Mouse (Mus musculus): ENCODE results near the gene Sfxn5. TPM values are rescaled to one million over a fixed set of nuclear protein-coding genes. Genes with fewer than 3 reads are reported as not detected.

Sfxn5 gene
- total and polyA plus RNA-seq, 3 experiments = 1.8 to 3.0 TPM; not detected in 1

DNA sequence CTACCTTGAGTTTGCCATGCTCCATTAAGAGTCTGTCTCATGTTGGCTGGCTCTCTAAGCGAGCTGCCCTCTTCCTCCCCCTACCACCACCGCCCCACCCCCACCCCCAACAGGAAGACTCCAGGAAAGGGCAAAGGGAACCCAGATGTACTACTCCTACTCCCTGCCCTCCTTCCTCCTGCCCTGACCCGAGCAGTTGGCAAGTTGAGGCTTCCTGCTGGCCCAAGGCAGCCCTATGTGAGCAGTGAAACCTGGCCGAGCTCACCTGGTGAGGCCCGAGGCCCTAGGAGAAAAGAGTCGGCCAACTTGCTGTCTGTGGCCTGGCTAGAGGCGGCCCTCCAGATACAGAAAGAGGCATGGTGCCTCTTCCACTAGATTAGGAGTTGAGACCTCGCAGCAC is 45.4 kb upstream of the Sfxn5 start:
- Histone ChIP-seq H3K9ac (ENCODE audit: control insufficient read depth, low read depth, low read length, poor library complexity, severe bottlenecking) (no peak overlapping the region), H3K4me3 (ENCODE audit: control insufficient read depth in 1 of 2, insufficient read depth in 1 of 2, low read depth in 2 of 2, low read length in 2 of 2) (no peak overlapping the region), H3K27me3 (ENCODE audit: control insufficient read depth in 1 of 2, insufficient read depth in 2 of 2, low read length in 2 of 2) (no peaks in the 10 kb centered on the region), H3K9me3 (replicated peaks; ENCODE audit: insufficient read depth, low read length) (no peaks in the 10 kb centered on the region), H3K79me2 (ENCODE audit: control insufficient read depth, insufficient read depth, low read length, poor library complexity) (no peaks in the 10 kb centered on the region; the same call in 1 of the 2 replicates), H3K36me3 (ENCODE audit: control insufficient read depth in 1 of 2, insufficient read depth in 2 of 2, low read length in 2 of 2) (peaks cover 0 to 26% of the 10 kb centered on the region in 2 experiments; a peak in 2 of 4 replicates), H3K27ac (ENCODE audit: control insufficient read depth, low read depth, low read length) (no peak overlapping the region), H3K4me1 (ENCODE audit: control insufficient read depth in 1 of 2, insufficient read depth in 2 of 2, low read length in 2 of 2) (peaks cover 11 to 41% of the 10 kb centered on the region in 2 experiments)
- no peak for DNase-seq (ENCODE audit: low read depth, low spot score)
- TF ChIP-seq ZNF384 (IDR thresholded peaks at IDR 0.05; ENCODE audit: low read depth, low read length) (no peak), ZC3H11A (IDR thresholded peaks at IDR 0.05; ENCODE audit: low read depth, low read length) (no peak), GATA1 (IDR thresholded peaks at IDR 0.05; ENCODE audit: low read depth, low read length) (no peak)

- peak overlapping the region; percentile 16 to 30; a peak in 3 of 4 replicates for H3K4me3 ChIP-seq (ENCODE audit: control insufficient read depth in 1 of 2, insufficient read depth in 1 of 2, low read depth in 2 of 2, low read length in 2 of 2)
- H3K79me2 ChIP-seq (ENCODE audit: control insufficient read depth, insufficient read depth, low read length, poor library complexity) = no peaks in the 10 kb centered on the region; the same call in 1 of the 2 replicates
- peaks cover 11 to 45% of the 10 kb centered on the region in 2 experiments for H3K4me1 ChIP-seq (ENCODE audit: control insufficient read depth in 1 of 2, insufficient read depth in 2 of 2, low read length in 2 of 2)
- H3K36me3 ChIP-seq (ENCODE audit: control insufficient read depth in 1 of 2, insufficient read depth in 2 of 2, low read length in 2 of 2) = peaks cover 0 to 26% of the 10 kb centered on the region in 2 experiments; a peak in 2 of 4 replicates
- TF ChIP-seq BHLHE40 (IDR thresholded peaks at IDR 0.05; ENCODE audit: borderline replicate concordance, low read depth, low read length) (no peak; the same call in 1 of the 2 replicates), USF2 (IDR thresholded peaks at IDR 0.05; ENCODE audit: borderline replicate concordance in 1 of 2, insufficient read depth in 1 of 2, low read depth in 1 of 2, low read length in 2 of 2) (peak in 1 of 2 experiments; percentile 25; a peak in 1 of 4 replicates), USF1 (IDR thresholded peaks at IDR 0.05; ENCODE audit: low read depth, low read length) (peak; percentile 78)
- H3K27ac ChIP-seq (ENCODE audit: control insufficient read depth, low read depth, low read length) = peak overlapping the region; percentile 21; the same call in 1 of the 2 replicates
- H3K27me3 ChIP-seq (ENCODE audit: control insufficient read depth in 1 of 2, insufficient read depth in 2 of 2, low read length in 2 of 2) = no peaks in the 10 kb centered on the region
- peak overlapping the region; percentile 32 for H3K9ac ChIP-seq (ENCODE audit: control insufficient read depth, low read depth, low read length, poor library complexity, severe bottlenecking)
- no peaks in the 10 kb centered on the region for H3K9me3 ChIP-seq (replicated peaks; ENCODE audit: insufficient read depth, low read length)
- DNase-seq (ENCODE audit: low read depth, low spot score) = no peak
These were observed 44.7 kb upstream of the Sfxn5 start for GRCm38 (mm10) chr6:85377876-85378275.

DNA sequence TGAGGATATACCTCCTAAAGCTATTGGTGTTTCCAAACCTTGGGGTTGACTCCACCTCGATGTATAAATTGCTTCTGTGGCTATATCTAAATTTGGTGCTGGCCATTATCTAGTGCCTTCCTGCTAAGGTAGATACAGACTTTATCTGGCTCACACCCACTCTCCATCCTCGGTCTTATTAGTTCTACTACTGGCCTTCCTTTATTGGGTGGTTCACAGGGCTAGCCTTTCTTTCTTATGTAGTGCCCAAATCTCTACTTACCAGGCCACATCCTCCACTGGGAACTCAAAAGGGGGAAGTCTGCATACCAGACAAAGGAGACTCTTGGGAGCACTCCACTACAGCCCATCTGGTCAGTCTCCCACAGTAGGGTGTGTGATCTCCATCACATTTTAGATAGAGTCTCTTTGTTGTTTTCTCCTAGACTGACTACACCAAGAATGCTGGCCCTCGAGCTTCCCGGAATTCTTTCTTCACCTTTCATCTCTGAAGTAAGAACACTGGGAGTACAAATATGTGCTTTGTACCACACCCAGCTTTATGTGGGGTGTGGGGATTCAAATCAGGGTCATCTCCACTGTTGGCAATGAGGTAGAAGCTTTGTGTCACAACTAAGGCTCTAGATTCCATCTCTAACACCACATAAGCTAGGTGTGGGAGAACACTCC is 44.0 kb upstream of the Sfxn5 start:
- Histone ChIP-seq H3K27ac (ENCODE audit: control insufficient read depth, low read depth, low read length) (peak overlapping the region; percentile 17; the same call in 1 of the 2 replicates), H3K79me2 (ENCODE audit: control insufficient read depth, insufficient read depth, low read length, poor library complexity) (no peaks in the 10 kb centered on the region; the same call in 1 of the 2 replicates), H3K9ac (ENCODE audit: control insufficient read depth, low read depth, low read length, poor library complexity, severe bottlenecking) (no peak overlapping the region), H3K4me1 (ENCODE audit: control insufficient read depth in 1 of 2, insufficient read depth in 2 of 2, low read length in 2 of 2) (peaks cover 11 to 44% of the 10 kb centered on the region in 2 experiments), H3K27me3 (ENCODE audit: control insufficient read depth in 1 of 2, insufficient read depth in 2 of 2, low read length in 2 of 2) (no peaks in the 10 kb centered on the region), H3K4me3 (ENCODE audit: control insufficient read depth in 1 of 2, insufficient read depth in 1 of 2, low read depth in 2 of 2, low read length in 2 of 2) (no peak overlapping the region), H3K36me3 (ENCODE audit: control insufficient read depth in 1 of 2, insufficient read depth in 2 of 2, low read length in 2 of 2) (peaks cover 0 to 26% of the 10 kb centered on the region in 2 experiments; a peak in 2 of 4 replicates), H3K9me3 (replicated peaks; ENCODE audit: insufficient read depth, low read length) (no peaks in the 10 kb centered on the region)
- peak; percentile 54 for DNase-seq (ENCODE audit: low read depth, low spot score)
- TF ChIP-seq ETS1 (IDR thresholded peaks at IDR 0.05; ENCODE audit: low read depth, low read length) = 0 out of 2 replicates have a peak, but pooled peaks have one; percentile 32
- TF ChIP-seq MAFK (IDR thresholded peaks at IDR 0.05; ENCODE audit: borderline replicate concordance, low read depth, low read length) = peak; percentile 33; the same call in 1 of the 2 replicates
- peak; percentile 61 for TF ChIP-seq TCF12 (IDR thresholded peaks at IDR 0.05; ENCODE audit: low read depth, low read length)
- TF ChIP-seq ZMIZ1 (IDR thresholded peaks at IDR 0.05; ENCODE audit: low read depth, low read length) = no peak
- no peak for TF ChIP-seq MAZ (IDR thresholded peaks at IDR 0.05; ENCODE audit: low read depth, low read length)
- no peak for TF ChIP-seq HCFC1 (IDR thresholded peaks at IDR 0.05; ENCODE audit: low read depth, low read length)
- TF ChIP-seq ELF1 (IDR thresholded peaks at IDR 0.05; ENCODE audit: low read depth, low read length) = no peak
- no peak for TF ChIP-seq UBTF (IDR thresholded peaks at IDR 0.05; ENCODE audit: borderline replicate concordance, insufficient read depth, low read depth, low read length)
- TF ChIP-seq USF1 (IDR thresholded peaks at IDR 0.05; ENCODE audit: low read depth, low read length) = no peak
- TF ChIP-seq MEF2A (IDR thresholded peaks at IDR 0.05; ENCODE audit: extremely low read depth, insufficient replicate concordance, low read depth, low read length, poor library complexity, severe bottlenecking) = peak; percentile 75; the same call in 1 of the 2 replicates
- peak; percentile 91 for TF ChIP-seq GATA1 (IDR thresholded peaks at IDR 0.05; ENCODE audit: low read depth, low read length)
- TF ChIP-seq ZNF384 (IDR thresholded peaks at IDR 0.05; ENCODE audit: low read depth, low read length) = no peak
- no peak for TF ChIP-seq ZKSCAN1 (IDR thresholded peaks at IDR 0.05; ENCODE audit: low read depth, low read length)
- no peak for TF ChIP-seq POLR2A (IDR thresholded peaks at IDR 0.05; ENCODE audit: control insufficient read depth in 1 of 2, insufficient read depth in 1 of 2, low read depth in 1 of 2, low read length in 2 of 2, poor library complexity in 1 of 2)
- TF ChIP-seq CTCF (IDR thresholded peaks at IDR 0.05 in 2 of 3, conservative IDR thresholded peaks at IDR 0.05 in 1 of 3; ENCODE audit: control insufficient read depth in 1 of 3, insufficient read depth in 1 of 3, low read depth in 2 of 3, low read length in 3 of 3, poor library complexity in 1 of 3, severe bottlenecking in 1 of 3) = no peak
- no peak for TF ChIP-seq MXI1 (IDR thresholded peaks at IDR 0.05; ENCODE audit: low read depth, low read length)
- TF ChIP-seq E2F4 (IDR thresholded peaks at IDR 0.05; ENCODE audit: borderline replicate concordance, low read depth, low read length) = no peak
- no peak for TF ChIP-seq NRF1 (IDR thresholded peaks at IDR 0.05; ENCODE audit: insufficient read depth, low read depth, low read length, poor library complexity, severe bottlenecking)
- peak; percentile 37; the same call in 1 of the 2 replicates for TF ChIP-seq TAL1 (IDR thresholded peaks at IDR 0.05; ENCODE audit: low read length)
